Mouse (Mus musculus): ENCODE measurements at regions not wholly inside any gene's neighbourhood (a gene's known extent, or its start where the extent isn't known, plus 50 kb on each side); places are given as distances from the start of the nearest gene placed in this dataset.

- no peak for TF ChIP-seq CTCF (IDR thresholded peaks at IDR 0.05; ENCODE audit: borderline replicate concordance, insufficient read depth, low read length)
- TF ChIP-seq POLR2A (IDR thresholded peaks at IDR 0.05; ENCODE audit: low read depth, low read length): no peak
- Histone ChIP-seq H3K4me1 (ENCODE audit: control insufficient read depth, insufficient read depth, low read length) (no peaks in the 10 kb centered on the region), H3K27ac (ENCODE audit: insufficient read depth, low read length) (no peak overlapping the region), H3K4me3 (ENCODE audit: insufficient read depth, low read length) (no peak overlapping the region)
These were observed 108.6 kb downstream of the Gm5447 start for GRCm38 (mm10) chr13:31082448-31083140.

DNA sequence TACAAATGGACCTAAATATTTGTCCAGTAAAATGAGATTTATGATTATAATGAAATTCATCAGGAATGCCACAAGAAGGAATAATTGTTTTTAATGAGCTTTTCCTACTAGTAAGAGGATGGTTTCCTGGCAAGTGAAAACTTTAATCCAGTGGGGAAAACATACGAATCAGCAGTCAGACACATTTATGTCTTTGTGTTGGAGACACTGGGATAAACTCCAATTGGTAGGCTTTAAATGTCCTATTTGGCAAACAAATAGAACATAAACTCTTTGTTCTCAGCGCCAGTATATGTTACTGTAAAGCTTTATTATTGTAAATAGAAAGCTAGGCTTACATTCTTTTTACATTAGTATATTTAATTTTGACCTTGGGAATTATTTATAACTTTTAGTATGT lies 127.0 kb downstream of the Gm5447 start:
- Histone ChIP-seq H3K27ac (ENCODE audit: insufficient read depth, low read length) (no peak overlapping the region), H3K4me1 (ENCODE audit: control insufficient read depth, insufficient read depth, low read length) (no peaks in the 10 kb centered on the region), H3K4me3 (ENCODE audit: insufficient read depth, low read length) (no peak overlapping the region)
- TF ChIP-seq CTCF (IDR thresholded peaks at IDR 0.05; ENCODE audit: borderline replicate concordance, insufficient read depth, low read length): no peak
- TF ChIP-seq POLR2A (IDR thresholded peaks at IDR 0.05; ENCODE audit: low read depth, low read length): no peak

DNA sequence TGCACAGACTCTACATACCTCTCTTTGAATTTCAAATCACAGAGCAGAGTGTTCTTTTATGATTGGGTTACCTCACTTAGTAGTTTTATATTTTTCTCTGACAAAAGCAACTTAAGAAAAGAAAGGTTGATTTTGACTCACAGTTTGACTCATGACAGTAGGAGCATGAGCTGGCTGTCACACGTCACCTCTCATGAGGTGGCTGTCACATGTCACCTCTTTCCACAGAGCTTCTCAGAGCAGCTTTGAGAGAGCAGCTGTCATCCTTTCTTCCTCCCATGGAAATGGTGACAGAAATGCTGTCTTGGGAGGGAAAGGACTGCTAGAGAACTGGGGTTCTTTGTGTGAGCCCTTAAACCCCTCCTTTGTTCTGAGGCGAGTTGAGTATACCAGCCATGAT lies 133.4 kb downstream of the Gm5447 start:
- Histone ChIP-seq H3K27ac (ENCODE audit: insufficient read depth, low read length) (no peak overlapping the region), H3K4me3 (ENCODE audit: insufficient read depth, low read length) (no peak overlapping the region), H3K4me1 (ENCODE audit: control insufficient read depth, insufficient read depth, low read length) (no peaks in the 10 kb centered on the region)
- no peak for TF ChIP-seq CTCF (IDR thresholded peaks at IDR 0.05; ENCODE audit: borderline replicate concordance, insufficient read depth, low read length)
- TF ChIP-seq POLR2A (IDR thresholded peaks at IDR 0.05; ENCODE audit: low read depth, low read length): no peak

DNA sequence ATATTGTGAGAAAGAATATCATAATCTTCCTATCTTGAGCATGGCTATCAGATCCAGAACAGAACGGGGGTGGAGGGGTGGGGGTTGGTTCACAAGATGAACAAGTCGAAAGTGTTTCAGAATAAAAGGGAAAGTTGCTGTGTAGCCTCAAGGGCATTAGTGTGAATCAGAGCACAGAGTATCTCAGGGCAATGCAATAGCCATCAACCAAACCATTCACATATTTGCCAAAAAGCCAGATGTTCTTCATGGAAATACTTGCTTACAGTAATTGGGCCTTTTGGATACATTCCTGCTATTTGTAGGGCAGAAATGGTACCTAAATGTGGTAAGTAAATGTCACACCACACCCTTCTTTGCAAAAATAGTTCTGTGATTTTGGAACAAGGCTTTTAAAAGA lies 135.2 kb downstream of the Gm5447 start:
- no peak overlapping the region; the same call in 1 of the 2 replicates for H3K27ac ChIP-seq (ENCODE audit: insufficient read depth, low read length)
- no peak for TF ChIP-seq CTCF (IDR thresholded peaks at IDR 0.05; ENCODE audit: borderline replicate concordance, insufficient read depth, low read length)
- no peak for TF ChIP-seq POLR2A (IDR thresholded peaks at IDR 0.05; ENCODE audit: low read depth, low read length)
- no peaks in the 10 kb centered on the region for H3K4me1 ChIP-seq (ENCODE audit: control insufficient read depth, insufficient read depth, low read length)
- H3K4me3 ChIP-seq (ENCODE audit: insufficient read depth, low read length): no peak overlapping the region

- H3K27ac ChIP-seq (ENCODE audit: insufficient read depth, low read length): no peak overlapping the region
- no peak overlapping the region for H3K4me3 ChIP-seq (ENCODE audit: insufficient read depth, low read length)
- TF ChIP-seq POLR2A (IDR thresholded peaks at IDR 0.05; ENCODE audit: low read depth, low read length) (no peak), CTCF (IDR thresholded peaks at IDR 0.05; ENCODE audit: borderline replicate concordance, insufficient read depth, low read length) (no peak)
These were observed 148.7 kb downstream of the Gm5447 start for GRCm38 (mm10) chr13:31122689-31123088.

GRCm38 (mm10) chr13:31124547-31125216 lies 150.7 kb downstream of the Gm5447 start:
- TF ChIP-seq CTCF (IDR thresholded peaks at IDR 0.05; ENCODE audit: borderline replicate concordance, insufficient read depth, low read length) (no peak), POLR2A (IDR thresholded peaks at IDR 0.05; ENCODE audit: low read depth, low read length) (no peak)
- Histone ChIP-seq H3K27ac (ENCODE audit: insufficient read depth, low read length) (no peak overlapping the region), H3K4me1 (ENCODE audit: control insufficient read depth, insufficient read depth, low read length) (no peaks in the 10 kb centered on the region), H3K4me3 (ENCODE audit: insufficient read depth, low read length) (no peak overlapping the region)

More at GRCm38 (mm10) chr13:31122689-31123088, 148.7 kb downstream of the Gm5447 start:
- H3K4me1 ChIP-seq (ENCODE audit: control insufficient read depth, insufficient read depth, low read length): no peaks in the 10 kb centered on the region

DNA sequence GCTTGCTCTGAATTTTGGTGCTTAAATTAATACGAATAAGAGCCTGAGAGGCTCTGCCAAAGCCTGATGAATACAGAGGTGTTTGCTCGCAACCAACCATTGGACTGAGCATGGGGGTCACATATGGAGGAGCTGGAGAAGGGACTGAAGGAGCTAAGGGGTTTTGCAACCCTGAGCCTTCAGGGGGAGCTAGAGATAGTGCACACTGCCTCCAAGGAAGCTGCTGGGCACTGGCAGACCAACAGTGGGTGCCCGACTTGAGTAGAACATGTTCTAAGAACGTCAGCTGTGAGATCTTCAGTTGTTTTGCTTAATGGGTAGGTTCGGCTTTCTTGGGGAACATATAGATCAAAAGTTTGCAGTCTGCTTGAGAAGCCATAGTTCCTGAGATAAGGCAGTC lies 158.5 kb downstream of the Gm5447 start:
- H3K4me3 ChIP-seq (ENCODE audit: insufficient read depth, low read length): no peak overlapping the region
- TF ChIP-seq POLR2A (IDR thresholded peaks at IDR 0.05; ENCODE audit: low read depth, low read length) (no peak), CTCF (IDR thresholded peaks at IDR 0.05; ENCODE audit: borderline replicate concordance, insufficient read depth, low read length) (no peak)
- no peak overlapping the region for H3K27ac ChIP-seq (ENCODE audit: insufficient read depth, low read length)
- no peaks in the 10 kb centered on the region for H3K4me1 ChIP-seq (ENCODE audit: control insufficient read depth, insufficient read depth, low read length)

DNA sequence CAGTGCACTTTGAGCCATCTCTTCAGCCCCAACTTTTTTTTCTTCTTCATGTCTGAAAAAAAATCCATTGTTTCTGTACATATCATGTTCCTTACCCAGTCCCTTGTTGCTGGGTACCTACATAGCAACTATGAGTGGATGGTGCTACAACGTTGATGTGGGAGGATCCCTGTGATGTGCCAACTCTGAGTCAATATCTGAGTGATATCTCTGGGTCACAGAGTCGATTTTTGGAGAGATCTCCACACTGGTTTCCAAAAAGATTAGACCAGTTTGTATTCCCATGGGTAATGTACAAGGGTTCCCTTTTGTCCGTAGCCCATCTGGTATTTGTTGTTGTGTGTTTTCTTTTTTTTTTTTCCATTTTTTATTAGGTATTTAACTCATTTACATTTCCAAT lies 165.7 kb downstream of the Gm5447 start:
- TF ChIP-seq POLR2A (IDR thresholded peaks at IDR 0.05; ENCODE audit: low read depth, low read length) (no peak), CTCF (IDR thresholded peaks at IDR 0.05; ENCODE audit: borderline replicate concordance, insufficient read depth, low read length) (no peak)
- Histone ChIP-seq H3K27ac (ENCODE audit: insufficient read depth, low read length) (no peak overlapping the region), H3K4me1 (ENCODE audit: control insufficient read depth, insufficient read depth, low read length) (no peaks in the 10 kb centered on the region), H3K4me3 (ENCODE audit: insufficient read depth, low read length) (no peak overlapping the region)

DNA sequence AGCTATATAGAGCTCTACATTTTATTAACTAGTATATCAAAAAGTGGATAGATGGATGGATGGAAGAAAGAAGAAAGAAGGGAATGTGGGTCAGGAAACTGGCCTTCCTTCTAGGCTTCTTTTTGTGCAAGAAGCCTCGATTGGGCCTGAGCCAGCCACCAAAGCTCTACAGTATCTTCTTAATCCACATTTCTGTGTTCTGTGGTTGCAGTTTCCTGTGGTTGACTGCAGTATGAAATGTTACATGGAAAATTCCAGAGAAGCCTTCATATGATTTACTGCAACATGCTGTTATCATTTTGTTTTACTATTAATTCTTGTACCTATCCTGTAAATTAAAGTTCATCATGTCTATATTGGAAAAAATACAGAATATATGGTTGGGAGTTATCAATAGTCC lies 173.3 kb downstream of the Gm5447 start:
- H3K4me3 ChIP-seq (ENCODE audit: insufficient read depth, low read length): no peak overlapping the region
- H3K4me1 ChIP-seq (ENCODE audit: control insufficient read depth, insufficient read depth, low read length): no peaks in the 10 kb centered on the region; the same call in 1 of the 2 replicates
- no peak overlapping the region for H3K27ac ChIP-seq (ENCODE audit: insufficient read depth, low read length)
- TF ChIP-seq POLR2A (IDR thresholded peaks at IDR 0.05; ENCODE audit: low read depth, low read length) (no peak), CTCF (IDR thresholded peaks at IDR 0.05; ENCODE audit: borderline replicate concordance, insufficient read depth, low read length) (no peak)

DNA sequence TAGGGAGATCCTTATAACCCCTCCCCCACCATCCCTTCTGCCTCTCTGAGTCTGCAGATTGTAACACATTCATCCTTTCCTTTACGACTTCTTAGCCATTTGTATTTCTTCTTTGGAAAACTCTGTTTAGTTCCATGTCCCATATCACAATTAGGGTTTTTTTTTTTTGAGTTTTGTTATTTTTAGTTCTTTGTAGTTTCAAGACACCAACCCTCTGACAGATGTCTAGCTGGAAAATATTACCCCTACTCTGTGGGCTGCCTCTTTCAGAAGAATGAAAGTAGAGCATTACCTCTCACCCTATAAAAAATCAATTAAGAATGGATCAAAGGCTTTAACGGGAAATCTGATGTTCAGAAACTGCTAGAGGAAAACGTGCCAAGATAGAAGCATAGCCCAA lies 180.1 kb downstream of the Gm5447 start:
- H3K4me3 ChIP-seq (ENCODE audit: insufficient read depth, low read length): no peak overlapping the region
- TF ChIP-seq CTCF (IDR thresholded peaks at IDR 0.05; ENCODE audit: borderline replicate concordance, insufficient read depth, low read length): no peak
- no peak for TF ChIP-seq POLR2A (IDR thresholded peaks at IDR 0.05; ENCODE audit: low read depth, low read length)
- no peaks in the 10 kb centered on the region for H3K4me1 ChIP-seq (ENCODE audit: control insufficient read depth, insufficient read depth, low read length)
- H3K27ac ChIP-seq (ENCODE audit: insufficient read depth, low read length): no peak overlapping the region
